Mouse (Mus musculus): Measurements from ENCODE around the gene Ccr9. TPM values are rescaled to one million over a fixed set of nuclear protein-coding genes. Genes with fewer than 3 reads are reported as not detected.
"Not testable (repeated sequence)": the region's sequence is repeated elsewhere in the genome, so short reads cannot be mapped to it uniquely, and the experiment has no call there.

Gene Ccr9
- total and polyA plus RNA-seq, 3 experiments: 0.07 to 0.21 TPM; not detected in 1

DNA sequence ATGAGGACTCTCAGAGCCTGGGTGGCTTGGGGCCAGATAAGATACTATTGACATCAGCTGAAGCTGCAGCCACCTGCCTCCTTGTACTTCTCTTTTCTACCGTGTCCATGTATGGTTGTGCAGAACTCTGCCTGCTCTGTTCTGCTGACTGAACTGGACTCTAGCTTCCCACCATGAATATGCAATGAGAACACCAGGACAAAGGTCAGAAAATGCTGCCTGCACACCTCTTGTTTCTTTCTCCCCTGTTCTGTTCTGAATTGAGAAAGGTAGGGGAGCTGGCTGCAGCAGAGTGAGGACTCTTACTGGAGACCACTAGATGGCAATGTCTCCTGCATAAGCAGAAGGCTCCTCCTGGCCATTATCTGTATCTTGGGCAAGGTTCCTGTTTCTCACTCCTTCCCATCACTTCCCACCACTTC is 39.6 kb upstream of the Ccr9 start:
- Histone ChIP-seq H3K4me1 (ENCODE audit: control insufficient read depth, insufficient read depth, low read length) (no peaks in the 10 kb centered on the region), H3K4me3 (no peak overlapping the region), H3K79me2 (replicated peaks; ENCODE audit: control insufficient read depth, insufficient read depth, low read length) (no peaks in the 10 kb centered on the region), H3K27ac (no peak overlapping the region), H3K9ac (ENCODE audit: low read depth, low read length) (no peak overlapping the region), H3K27me3 (ENCODE audit: control insufficient read depth, insufficient read depth, low read length) (no peaks in the 10 kb centered on the region), H3K36me3 (ENCODE audit: control insufficient read depth, insufficient read depth, low read length) (no peaks in the 10 kb centered on the region)
- DNase-seq: no peak
- TF ChIP-seq POLR2A (IDR thresholded peaks at IDR 0.05; ENCODE audit: insufficient read depth, low read depth, low read length) (no peak), EP300 (IDR thresholded peaks at IDR 0.05; ENCODE audit: insufficient read depth, low read depth, low read length) (no peak), CTCF (IDR thresholded peaks at IDR 0.05) (peak; percentile 77)
- intact Hi-C loops (cut with DNase I): loop anchor here (2.0 kb wide), 1 partner anchor 158 kb away; no protein-coding TSS in a partner anchor
- 74% methylated on average over 1 of the region's 1 CpGs for WGBS

DNA sequence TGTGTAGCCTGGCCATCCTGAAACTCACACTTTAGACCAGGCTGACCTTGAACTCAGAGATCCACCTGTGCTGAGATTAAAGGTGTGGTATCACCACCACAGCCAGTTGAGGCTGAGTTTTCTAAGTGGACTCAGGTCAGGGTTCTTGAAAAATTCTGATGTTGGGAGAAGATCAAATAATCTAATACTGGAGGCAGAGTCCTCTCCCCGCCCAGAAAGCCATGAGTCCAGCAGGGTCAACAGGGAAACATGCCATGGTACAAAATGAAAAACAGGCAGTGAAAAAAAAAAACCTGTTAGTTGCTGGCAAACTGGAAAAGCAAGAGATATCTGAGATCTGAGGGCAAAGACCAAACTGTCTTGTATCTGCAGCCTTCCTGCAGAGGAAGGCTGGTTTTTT is 38.1 kb upstream of the Ccr9 start:
- Histone ChIP-seq H3K36me3 (ENCODE audit: control insufficient read depth, insufficient read depth, low read length) (no peaks in the 10 kb centered on the region), H3K79me2 (replicated peaks; ENCODE audit: control insufficient read depth, insufficient read depth, low read length) (no peaks in the 10 kb centered on the region), H3K27ac (no peak overlapping the region), H3K9ac (ENCODE audit: low read depth, low read length) (no peak overlapping the region), H3K4me1 (ENCODE audit: control insufficient read depth, insufficient read depth, low read length) (no peaks in the 10 kb centered on the region), H3K4me3 (no peak overlapping the region), H3K27me3 (ENCODE audit: control insufficient read depth, insufficient read depth, low read length) (no peaks in the 10 kb centered on the region)
- DNase-seq: no peak
- TF ChIP-seq EP300 (IDR thresholded peaks at IDR 0.05; ENCODE audit: insufficient read depth, low read depth, low read length) (no peak), POLR2A (IDR thresholded peaks at IDR 0.05; ENCODE audit: insufficient read depth, low read depth, low read length) (no peak), CTCF (IDR thresholded peaks at IDR 0.05) (no peak)
- intact Hi-C loops (cut with DNase I): no loop called here
- 58% methylated on average over 1 of the region's 1 CpGs for WGBS

DNA sequence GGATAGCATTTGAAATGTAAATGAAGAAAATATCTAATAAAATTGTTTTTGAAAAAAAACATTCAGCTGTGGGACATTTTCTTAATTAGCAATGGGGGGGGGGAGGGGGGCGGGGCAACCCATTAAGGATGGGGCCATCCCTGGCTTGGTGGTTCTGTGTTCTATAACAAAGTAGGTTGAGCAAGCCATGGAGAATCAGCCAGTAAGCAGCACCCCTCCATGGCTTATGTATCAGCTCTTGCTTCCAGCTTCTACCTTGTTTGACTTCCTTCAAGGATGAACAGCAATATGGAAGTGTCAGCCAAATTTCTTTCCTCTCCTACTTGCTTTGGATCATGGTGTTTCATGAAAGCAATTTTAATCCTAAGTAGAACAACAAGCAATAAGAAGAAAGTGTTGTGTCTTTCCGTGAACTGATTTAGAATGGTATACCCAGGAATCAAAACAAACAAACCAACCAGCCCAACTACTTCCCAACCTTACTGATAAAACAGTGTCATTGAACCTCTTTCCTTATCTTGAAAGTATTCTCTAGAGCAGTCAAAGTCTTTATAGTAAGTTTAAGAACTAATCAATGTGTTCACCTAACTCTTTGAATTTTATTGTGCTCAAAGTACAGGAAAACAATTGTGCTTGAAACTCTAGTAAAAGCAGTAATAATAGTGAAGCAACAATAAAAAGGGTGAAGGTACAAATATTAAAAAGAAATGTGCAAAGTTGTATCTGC is 28.3 kb upstream of the Ccr9 start:
- TF ChIP-seq POLR2A (IDR thresholded peaks at IDR 0.05; ENCODE audit: insufficient read depth, low read depth, low read length) (no peak), EP300 (IDR thresholded peaks at IDR 0.05; ENCODE audit: insufficient read depth, low read depth, low read length) (no peak), CTCF (IDR thresholded peaks at IDR 0.05) (no peak)
- Histone ChIP-seq H3K79me2 (replicated peaks; ENCODE audit: control insufficient read depth, insufficient read depth, low read length) (no peaks in the 10 kb centered on the region), H3K27me3 (ENCODE audit: control insufficient read depth, insufficient read depth, low read length) (no peaks in the 10 kb centered on the region), H3K4me1 (ENCODE audit: control insufficient read depth, insufficient read depth, low read length) (no peaks in the 10 kb centered on the region), H3K9ac (ENCODE audit: low read depth, low read length) (no peak overlapping the region), H3K4me3 (no peak overlapping the region), H3K36me3 (ENCODE audit: control insufficient read depth, insufficient read depth, low read length) (no peaks in the 10 kb centered on the region), H3K27ac (no peak overlapping the region)
- no peak for DNase-seq
- 70% methylated on average over 2 of the region's 2 CpGs for WGBS
- intact Hi-C loops (cut with DNase I): no loop called here

DNA sequence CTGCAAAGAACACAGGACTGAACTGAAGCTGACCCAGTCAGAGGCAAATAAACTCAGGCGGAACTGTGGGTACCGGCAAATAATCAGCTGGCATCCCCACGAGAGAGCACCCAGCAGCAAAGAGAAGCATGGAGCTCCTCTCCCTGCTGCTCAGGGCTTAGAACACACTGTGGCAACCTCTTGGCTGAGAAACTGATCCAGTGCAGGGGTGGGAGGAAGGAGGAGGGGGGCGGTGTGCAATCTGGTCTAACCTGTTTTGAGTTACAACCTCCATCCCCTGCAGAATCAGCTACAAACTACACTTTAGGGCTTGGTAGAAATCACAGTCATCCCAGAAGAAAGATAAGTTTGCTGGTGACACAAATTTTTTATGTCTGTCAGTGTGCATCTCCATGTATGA is 26.9 kb upstream of the Ccr9 start:
- no peak for DNase-seq
- Histone ChIP-seq H3K9ac (ENCODE audit: low read depth, low read length) (no peak overlapping the region), H3K4me1 (ENCODE audit: control insufficient read depth, insufficient read depth, low read length) (no peaks in the 10 kb centered on the region), H3K4me3 (no peak overlapping the region), H3K79me2 (replicated peaks; ENCODE audit: control insufficient read depth, insufficient read depth, low read length) (no peaks in the 10 kb centered on the region), H3K27me3 (ENCODE audit: control insufficient read depth, insufficient read depth, low read length) (no peaks in the 10 kb centered on the region), H3K36me3 (ENCODE audit: control insufficient read depth, insufficient read depth, low read length) (no peaks in the 10 kb centered on the region), H3K27ac (no peak overlapping the region)
- intact Hi-C loops (cut with DNase I): no loop called here
- TF ChIP-seq EP300 (IDR thresholded peaks at IDR 0.05; ENCODE audit: insufficient read depth, low read depth, low read length) (no peak), CTCF (IDR thresholded peaks at IDR 0.05) (no peak), POLR2A (IDR thresholded peaks at IDR 0.05; ENCODE audit: insufficient read depth, low read depth, low read length) (no peak)
- WGBS: 60% methylated on average over 4 of the region's 4 CpGs

DNA sequence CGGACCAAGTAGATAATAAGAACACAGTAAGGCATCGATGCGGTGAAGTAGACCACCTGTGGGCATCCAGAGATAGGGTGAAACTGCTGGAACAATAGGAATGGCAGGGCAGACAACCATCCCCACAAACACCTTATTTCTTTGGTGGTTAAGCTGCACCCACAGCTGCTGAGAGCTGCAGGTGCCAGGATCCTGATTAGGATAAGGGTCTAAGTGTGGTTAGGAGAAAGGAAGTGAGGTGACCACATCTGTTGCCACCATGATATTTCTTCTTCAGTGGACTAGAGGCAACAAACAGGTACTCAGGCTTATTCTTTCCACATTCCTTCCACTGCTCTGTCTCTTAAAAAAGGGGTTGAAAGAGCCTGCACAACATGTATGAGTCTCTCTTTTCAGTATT is 20.8 kb upstream of the Ccr9 start:
- Histone ChIP-seq H3K79me2 (replicated peaks; ENCODE audit: control insufficient read depth, insufficient read depth, low read length) (no peaks in the 10 kb centered on the region), H3K36me3 (ENCODE audit: control insufficient read depth, insufficient read depth, low read length) (no peaks in the 10 kb centered on the region), H3K27me3 (ENCODE audit: control insufficient read depth, insufficient read depth, low read length) (no peaks in the 10 kb centered on the region), H3K4me3 (no peak overlapping the region), H3K9ac (ENCODE audit: low read depth, low read length) (no peak overlapping the region), H3K27ac (no peak overlapping the region), H3K4me1 (ENCODE audit: control insufficient read depth, insufficient read depth, low read length) (no peaks in the 10 kb centered on the region)
- 74% methylated on average over 3 of the region's 3 CpGs for WGBS
- intact Hi-C loops (cut with DNase I): no loop called here
- no peak for DNase-seq
- TF ChIP-seq EP300 (IDR thresholded peaks at IDR 0.05; ENCODE audit: insufficient read depth, low read depth, low read length) (no peak), CTCF (IDR thresholded peaks at IDR 0.05) (no peak), POLR2A (IDR thresholded peaks at IDR 0.05; ENCODE audit: insufficient read depth, low read depth, low read length) (no peak)

DNA sequence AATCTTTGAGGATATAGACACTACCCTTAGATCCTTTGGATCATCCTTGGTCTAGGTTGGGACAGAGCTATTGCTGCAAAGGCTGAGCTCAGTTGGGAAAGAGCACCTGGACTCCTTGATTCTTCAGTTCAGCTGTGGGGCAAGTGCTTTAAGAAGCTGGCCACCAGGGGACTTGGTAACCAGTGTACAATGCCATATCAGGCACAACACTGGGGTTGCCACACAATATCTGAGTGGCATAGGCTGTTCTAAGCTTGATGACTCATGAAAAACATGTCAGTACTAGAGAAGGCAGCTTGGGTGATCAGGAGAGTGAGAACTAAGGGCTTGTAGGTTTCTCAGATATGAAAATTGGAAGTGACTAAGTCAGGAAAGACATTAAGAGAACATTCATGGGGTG is 19.3 kb upstream of the Ccr9 start:
- TF ChIP-seq POLR2A (IDR thresholded peaks at IDR 0.05; ENCODE audit: insufficient read depth, low read depth, low read length) (no peak), CTCF (IDR thresholded peaks at IDR 0.05) (no peak), EP300 (IDR thresholded peaks at IDR 0.05; ENCODE audit: insufficient read depth, low read depth, low read length) (no peak)
- Histone ChIP-seq H3K36me3 (ENCODE audit: control insufficient read depth, insufficient read depth, low read length) (no peaks in the 10 kb centered on the region), H3K9ac (ENCODE audit: low read depth, low read length) (no peak overlapping the region), H3K79me2 (replicated peaks; ENCODE audit: control insufficient read depth, insufficient read depth, low read length) (no peaks in the 10 kb centered on the region), H3K4me3 (no peak overlapping the region), H3K27me3 (ENCODE audit: control insufficient read depth, insufficient read depth, low read length) (no peaks in the 10 kb centered on the region), H3K27ac (no peak overlapping the region), H3K4me1 (ENCODE audit: control insufficient read depth, insufficient read depth, low read length) (no peaks in the 10 kb centered on the region)
- no peak for DNase-seq
- intact Hi-C loops (cut with DNase I): no loop called here

DNA sequence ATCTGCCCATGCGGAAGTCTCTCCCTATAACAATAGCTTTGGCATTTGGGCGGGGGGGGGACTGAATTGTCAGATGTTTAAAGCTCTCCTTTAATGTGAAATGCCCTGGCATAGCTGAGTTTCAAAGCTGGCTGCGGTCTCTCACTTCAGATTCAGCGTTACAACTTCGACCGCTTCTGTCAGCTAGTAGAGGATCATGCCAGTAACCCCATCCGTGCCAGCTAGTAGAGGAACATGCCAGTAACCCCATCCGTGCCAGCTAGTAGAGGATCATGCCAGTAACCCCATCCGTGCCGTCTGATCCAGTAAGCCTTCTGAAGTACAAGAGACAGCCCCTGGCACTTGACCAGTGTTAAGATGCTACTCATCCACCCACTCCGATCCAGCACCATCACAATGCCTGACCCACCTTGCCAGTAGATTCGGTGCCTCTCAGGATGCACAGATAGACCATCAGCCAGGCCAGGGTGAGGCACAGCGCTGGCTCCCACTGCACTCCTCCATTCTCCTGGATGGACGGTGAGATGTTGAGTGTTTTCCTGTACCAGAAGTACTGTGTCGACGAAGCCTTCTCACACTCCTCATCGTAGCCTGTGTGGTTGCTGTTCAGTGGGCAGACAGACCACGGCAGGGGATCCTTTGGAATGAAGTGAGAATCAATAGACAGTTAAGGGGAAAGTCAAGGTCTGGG is 18.1 kb upstream of the Ccr9 start:
- H3K36me3 ChIP-seq (ENCODE audit: control insufficient read depth, insufficient read depth, low read length); H3K27me3 ChIP-seq (ENCODE audit: control insufficient read depth, insufficient read depth, low read length); DNase-seq; H3K4me1 ChIP-seq (ENCODE audit: control insufficient read depth, insufficient read depth, low read length); H3K4me3 ChIP-seq; H3K27ac ChIP-seq; H3K9ac ChIP-seq (ENCODE audit: low read depth, low read length); H3K79me2 ChIP-seq (replicated peaks; ENCODE audit: control insufficient read depth, insufficient read depth, low read length): not testable (repeated sequence)
- 77% methylated on average over 18 of the region's 18 CpGs for WGBS
- intact Hi-C loops (cut with DNase I): loop anchor here (10.0 kb wide), 1 partner anchor 115 kb away; no protein-coding TSS in a partner anchor
